Mouse (Mus musculus) spleen, adult 2 months (tissue): Measurements from ENCODE around the gene Slc13a3.

Experiments used
- CTCF ChIP-seq: fragments of 200-500 bp; IDR thresholded peaks from 2 replicates; pipeline ENCODE4 v1.5.1; 2011; ENCODE audit warnings: mild to moderate bottlenecking, inconsistent platforms; ENCODE audit not compliant: insufficient read depth, insufficient read length, insufficient replicate concordance; ENCODE audit errors: extremely low read depth
- POLR2A ChIP-seq: fragments of 200-500 bp; IDR thresholded peaks from 2 replicates; pipeline ENCODE4 v1.6.1; 2011; ENCODE audit warnings: low read depth, low read length, inconsistent platforms

DNA sequence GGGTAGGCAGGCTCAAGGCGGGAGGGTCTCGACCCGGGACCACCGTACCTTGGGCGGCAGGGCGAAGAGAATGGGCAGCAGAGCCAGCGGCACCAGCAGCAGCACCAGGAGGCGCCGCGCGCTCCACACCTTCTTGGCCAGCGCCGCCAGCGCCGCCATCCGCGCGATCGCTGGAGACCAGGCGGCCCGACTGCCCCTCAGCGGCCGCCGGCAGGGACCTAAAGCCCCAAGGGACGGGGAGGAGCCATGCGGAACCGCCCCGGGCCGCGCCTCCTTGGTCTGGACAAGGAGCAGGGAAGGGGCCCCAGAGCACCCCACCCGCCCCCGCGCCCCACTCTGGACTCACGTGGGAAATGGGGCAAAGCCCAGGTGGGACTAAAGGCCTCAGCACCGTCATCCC lies at the start of gene Slc13a3:
- no peak for TF ChIP-seq POLR2A
- TF ChIP-seq CTCF = no peak
